Mouse (Mus musculus) bone marrow, adult 2 months (tissue): ENCODE data around the gene Kcnk6. TPM values are rescaled to one million over a fixed set of nuclear protein-coding genes. Genes with fewer than 3 reads are reported as not detected.
A peak's percentile ranks its signal among the peaks of the same experiment; 100 is the strongest.
"Not testable (repeated sequence)": the region's sequence is repeated elsewhere in the genome, so short reads cannot be mapped to it uniquely, and the experiment has no call there.

Experiments used
- H3K27ac ChIP-seq: fragments of 200-500 bp; 2 replicates; pipeline ENCODE4 v1.5.1; 2012; ENCODE audit warnings: low read depth, mild to moderate bottlenecking, control low read depth, inconsistent platforms, low read length; ENCODE audit not compliant: control insufficient read depth, poor library complexity, insufficient read depth
- H3K4me1 ChIP-seq: fragments of 200-500 bp; 2 replicates; pipeline ENCODE4 v1.6.1; 2011; ENCODE audit warnings: low read length; ENCODE audit not compliant: control insufficient read depth, insufficient read depth
- H3K4me3 ChIP-seq: fragments of 200-500 bp; replicated peaks from 2 replicates; pipeline ENCODE3; 2011; ENCODE audit warnings: mild to moderate bottlenecking, low read depth, low read length, control low read depth; ENCODE audit not compliant: control insufficient read depth
- CTCF ChIP-seq: fragments of 200-500 bp; IDR thresholded peaks from 2 replicates; pipeline ENCODE4 v1.5.1; 2011; ENCODE audit warnings: low read length, control low read depth; ENCODE audit not compliant: control insufficient read depth, insufficient read depth
- POLR2A ChIP-seq: fragments of 200-500 bp; IDR thresholded peaks from 2 replicates; pipeline ENCODE4 v1.6.1; 2011; ENCODE audit warnings: low read depth, mild to moderate bottlenecking, control low read depth, low read length, borderline replicate concordance; ENCODE audit not compliant: control insufficient read depth
- WGBS: fragments of 180-500 bp; shearing (Covaris S2); methylation state at CpG from one replicate; pipeline ENCODE4 v1.1.7; 2018; 5-methylcytosine and 5-hydroxymethylcytosine counted together
- polyA plus RNA-seq: library from polyadenylated mRNA; stranded (reverse); fragments of >200 nt; gene quantifications from 2 replicates; pipeline ENCODE4 v1.2.4, GENCODE M21; 2011; ENCODE audit warnings: low replicate concordance; ENCODE audit not compliant: missing spikeins, insufficient read depth, insufficient read length

The Kcnk6 gene
- polyA plus RNA-seq, 1 experiment: 8.8 TPM

DNA sequence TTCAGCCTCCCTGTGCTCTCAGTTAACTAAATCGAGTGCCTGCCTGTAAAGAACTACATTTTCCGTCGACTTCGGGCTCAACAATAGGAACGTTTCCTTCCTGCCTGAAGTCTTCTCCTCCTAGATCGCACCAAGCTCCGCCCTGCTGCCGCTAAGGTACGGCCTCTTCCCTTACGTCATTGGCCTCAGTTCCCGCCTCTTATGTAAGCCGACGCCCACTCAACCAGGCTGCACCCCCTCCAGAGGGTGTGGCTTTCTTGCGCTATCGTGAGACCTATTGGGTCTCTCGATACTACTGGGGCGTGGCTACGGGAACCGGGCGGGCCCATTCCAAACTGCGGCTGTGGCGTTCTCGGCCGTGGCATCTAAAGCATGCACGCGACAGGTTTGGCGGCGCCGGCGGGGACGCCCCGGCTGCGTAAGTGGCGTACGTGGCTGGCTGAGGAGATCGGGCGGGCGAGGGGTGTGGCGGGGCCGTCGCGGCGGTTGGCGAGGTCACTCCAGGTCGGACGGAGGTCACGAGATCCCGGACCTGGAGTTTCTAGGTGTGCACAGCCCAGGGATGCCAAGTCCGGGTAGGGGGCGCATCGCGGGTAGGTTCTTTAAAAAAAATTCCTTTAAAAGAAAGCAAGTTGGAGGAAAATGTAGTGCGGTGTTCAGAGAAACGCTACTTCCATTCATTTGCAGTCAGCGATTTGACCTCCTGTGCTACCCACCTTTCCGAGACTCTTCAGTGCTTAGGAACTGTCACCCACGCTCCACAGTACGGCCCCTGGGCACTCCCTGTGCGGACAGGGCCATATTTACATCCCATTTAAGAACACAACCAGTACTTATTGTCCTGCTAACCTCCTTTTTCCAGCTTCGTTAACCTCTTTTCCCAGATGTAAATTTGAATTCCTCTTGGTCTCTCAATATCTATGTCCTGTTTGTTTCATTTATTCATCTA is 6.0 kb upstream of the Kcnk6 start, which contains the start of gene Yif1b:
TSS of gene Yif1b (plus strand) at position 311 of the 949 bp plus-strand sequence.
- TF ChIP-seq CTCF: no peak
- TF ChIP-seq POLR2A: peak; percentile 53
- Histone ChIP-seq H3K4me1 (no peaks in the 10 kb centered on the region), H3K27ac (peak within 1 kb of the TSS; percentile 34), H3K4me3 (peak within 1 kb of the TSS; percentile 69)
- under 1% methylated on average over 60 of the region's 60 CpGs for WGBS

DNA sequence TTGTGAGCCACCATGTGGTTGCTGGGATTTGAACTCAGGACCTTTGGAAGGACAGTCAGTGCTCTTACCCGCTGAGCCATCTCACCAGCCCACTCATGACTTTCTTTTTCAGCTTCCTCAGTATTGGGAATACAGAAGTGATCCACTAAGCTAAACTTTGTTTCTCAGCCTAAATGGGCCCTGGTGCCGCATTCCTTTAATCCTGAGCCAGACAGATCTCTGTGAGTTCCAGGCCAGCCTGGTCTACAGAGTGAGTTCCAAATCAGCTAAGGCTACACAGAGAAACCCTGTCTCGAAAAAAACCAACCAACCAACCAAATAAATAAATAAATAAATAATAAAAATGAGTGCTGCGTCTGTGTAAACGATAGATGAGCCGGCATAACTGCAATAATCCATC is 5.3 kb upstream of the Kcnk6 start:
- 20% methylated on average over 6 of the region's 6 CpGs for WGBS

DNA sequence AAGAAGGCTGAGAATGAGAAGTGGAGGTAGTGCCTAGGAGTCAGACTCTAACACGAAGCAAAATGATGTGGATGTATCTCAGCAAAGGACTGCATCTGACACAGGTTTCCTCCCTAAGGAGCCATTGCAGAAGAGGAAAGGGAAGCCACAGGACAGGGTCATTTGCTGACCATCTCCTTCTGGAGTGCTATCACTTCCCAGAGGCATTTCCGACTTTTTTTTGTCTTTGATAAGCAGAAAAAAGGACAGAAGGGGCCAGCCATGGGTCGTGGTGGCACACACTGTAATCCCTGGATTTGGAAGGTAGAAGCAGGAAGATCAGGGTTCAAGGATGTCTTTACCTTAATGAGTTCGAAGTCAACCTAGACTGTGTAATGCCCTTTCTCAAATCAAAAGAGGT is 4.3 kb upstream of the Kcnk6 start:
- no peak overlapping the region for H3K27ac ChIP-seq
- no peak for TF ChIP-seq CTCF
- TF ChIP-seq POLR2A: no peak
- WGBS: 79% methylated on average over 4 of the region's 4 CpGs
- H3K4me1 ChIP-seq: no peaks in the 10 kb centered on the region; the same call in 1 of the 2 replicates
- H3K4me3 ChIP-seq: no peak overlapping the region

More for the DNA sequence above, 5.3 kb upstream of the Kcnk6 start:
- H3K27ac ChIP-seq: peak overlapping the region; percentile 32; the same call in 1 of the 2 replicates
- peak overlapping the region; percentile 42 for H3K4me3 ChIP-seq
- H3K4me1 ChIP-seq: not testable (repeated sequence)

DNA sequence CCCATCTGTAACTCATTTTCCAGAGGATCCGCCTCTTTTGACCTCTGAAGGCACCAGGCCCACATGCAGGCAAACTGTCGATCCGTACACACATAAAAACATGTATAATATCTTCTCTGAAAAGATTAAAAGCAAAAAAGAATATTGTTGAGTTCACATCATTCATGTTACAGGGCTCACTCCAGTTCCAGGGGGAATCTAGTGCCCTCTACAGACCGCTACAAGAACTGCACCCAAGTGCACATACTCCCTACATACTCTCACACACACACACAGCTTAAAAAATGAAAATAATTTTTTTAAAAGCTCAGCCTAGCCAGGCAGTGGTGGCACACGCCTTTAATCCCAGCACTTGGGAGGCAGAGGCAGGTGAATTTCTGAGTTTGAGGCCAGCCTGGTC is 2.3 kb upstream of the Kcnk6 start:
- Histone ChIP-seq H3K27ac (no peak overlapping the region), H3K4me3 (no peak overlapping the region), H3K4me1 (no peaks in the 10 kb centered on the region; the same call in 1 of the 2 replicates)
- TF ChIP-seq POLR2A (no peak), CTCF (peak; percentile 32; the same call in 1 of the 2 replicates)
- WGBS: 85% methylated on average over 5 of the region's 5 CpGs

GRCm38 (mm10) chr7:29233745-29234144 is 1.4 kb upstream of the Kcnk6 start:
- Histone ChIP-seq H3K4me3 (no peak overlapping the region), H3K4me1 (no peaks in the 10 kb centered on the region; the same call in 1 of the 2 replicates), H3K27ac (no peak overlapping the region)
- WGBS: 23% methylated on average over 6 of the region's 6 CpGs
- TF ChIP-seq CTCF: no peak
- no peak for TF ChIP-seq POLR2A

- 60% methylated on average over 3 of the region's 3 CpGs for WGBS
- TF ChIP-seq CTCF: no peak
- no peak for TF ChIP-seq POLR2A
- Histone ChIP-seq H3K4me3 (peak overlapping the region; percentile 92), H3K27ac (no peak overlapping the region), H3K4me1 (no peaks in the 10 kb centered on the region; the same call in 1 of the 2 replicates)
Measured at GRCm38 (mm10) chr7:29231517-29231916, 798 bp downstream of the Kcnk6 start.

DNA sequence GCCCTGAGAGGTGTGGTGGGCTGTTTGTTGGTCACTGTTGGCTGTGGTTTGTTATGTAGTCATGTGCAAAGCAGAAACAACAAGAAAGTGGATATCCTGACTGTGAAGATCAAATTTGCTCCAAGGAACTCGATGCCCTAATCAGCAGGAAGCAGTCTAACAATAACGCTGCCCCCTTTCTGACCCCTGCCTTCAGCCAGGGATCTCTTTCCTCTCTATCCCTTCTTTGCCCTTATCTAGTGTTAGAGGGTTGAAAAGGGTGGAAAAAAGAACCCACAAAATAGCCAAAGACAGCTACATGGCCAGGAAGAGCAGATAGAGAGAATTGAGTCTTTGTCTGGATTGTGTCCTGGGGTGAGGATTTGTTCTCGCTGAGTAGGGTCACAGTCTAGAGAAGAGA is 1.8 kb downstream of the Kcnk6 start:
- Histone ChIP-seq H3K4me3 (no peak overlapping the region), H3K27ac (no peak overlapping the region), H3K4me1 (no peaks in the 10 kb centered on the region; the same call in 1 of the 2 replicates)
- TF ChIP-seq CTCF (no peak), POLR2A (no peak)
- 57% methylated on average over 3 of the region's 3 CpGs for WGBS

GRCm38 (mm10) chr7:29228202-29228601 is 4.1 kb downstream of the Kcnk6 start:
- H3K27ac ChIP-seq: no peak overlapping the region
- H3K4me1 ChIP-seq: no peaks in the 10 kb centered on the region; the same call in 1 of the 2 replicates
- no peak for TF ChIP-seq CTCF
- no peak for TF ChIP-seq POLR2A
- no peak overlapping the region for H3K4me3 ChIP-seq
- WGBS: 46% methylated on average over 4 of the region's 4 CpGs

- TF ChIP-seq CTCF (no peak), POLR2A (no peak)
- 90% methylated on average over 13 of the region's 13 CpGs for WGBS
Measured at GRCm38 (mm10) chr7:29225520-29225919, 6.8 kb downstream of the Kcnk6 start.

More at GRCm38 (mm10) chr7:29225520-29225919, 6.8 kb downstream of the Kcnk6 start:
- no peaks in the 10 kb centered on the region for H3K4me1 ChIP-seq
- H3K27ac ChIP-seq: no peak overlapping the region
- no peak overlapping the region for H3K4me3 ChIP-seq
